Mouse (Mus musculus): ENCODE results near the gene Tmem63b. TPM values are rescaled to one million over a fixed set of nuclear protein-coding genes. Genes with fewer than 3 reads are reported as not detected.
"Not testable (repeated sequence)": the region's sequence is repeated elsewhere in the genome, so short reads cannot be mapped to it uniquely, and the experiment has no call there.

The Tmem63b gene
- polyA plus RNA-seq, 1 experiment from 2014 or later, result 8.6 TPM

DNA sequence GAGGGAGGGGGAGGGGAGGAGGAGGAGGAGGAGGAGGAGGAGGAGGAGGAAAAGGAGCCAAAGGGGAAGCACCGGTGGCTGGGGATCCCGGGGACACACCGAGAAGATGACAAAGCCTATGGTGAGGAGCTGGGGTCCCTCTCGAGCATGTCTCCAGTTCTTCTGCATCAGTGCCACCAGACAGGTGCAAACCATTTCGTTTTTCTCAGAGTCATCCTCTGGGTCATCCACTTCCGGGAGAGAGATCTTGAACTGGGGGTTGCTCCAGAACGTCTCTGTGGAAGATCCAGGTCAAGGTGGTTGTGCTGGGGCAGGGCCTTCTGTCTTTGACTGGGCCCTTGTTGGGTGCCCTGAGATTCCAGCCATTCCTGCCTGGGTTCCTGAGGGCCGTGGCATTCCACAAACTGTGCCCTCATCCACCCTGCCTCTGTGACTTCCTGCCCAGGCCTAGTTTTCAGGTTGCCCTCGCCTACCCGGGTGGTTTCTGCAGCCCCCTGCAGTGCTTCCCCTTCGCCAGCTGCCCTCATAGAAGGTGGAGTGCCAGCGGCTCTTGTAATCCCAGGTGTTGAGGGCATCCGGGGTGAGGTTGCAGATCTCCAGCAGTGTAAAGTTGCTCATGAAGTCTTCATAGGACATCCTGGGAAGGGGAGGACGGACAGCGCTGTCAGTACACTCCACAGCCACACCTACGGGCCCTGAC is 48.0 kb downstream of the Tmem63b start:
- Histone ChIP-seq H3K4me3 (replicated peaks) (no peak overlapping the region), H3K9me3 (replicated peaks) (no peaks in the 10 kb centered on the region), H3K9ac (no peak overlapping the region), H3K27ac (replicated peaks) (no peak overlapping the region), H3K4me2 (no peak overlapping the region), H3K36me3 (replicated peaks) (no peaks in the 10 kb centered on the region), H3K27me3 (no peaks in the 10 kb centered on the region; the same call in 1 of the 2 replicates), H3K4me1 (replicated peaks) (no peaks in the 10 kb centered on the region)
- 54% methylated on average over 16 of the region's 16 CpGs for WGBS (ENCODE audit: insufficient replicate concordance)
- no peak for ATAC-seq (ENCODE audit: insufficient read depth)

GRCm38 (mm10) chr17:45634033-45634432 is 52.7 kb downstream of the Tmem63b start:
- Histone ChIP-seq H3K27me3 (peaks cover 27% of the 10 kb centered on the region), H3K4me1 (replicated peaks) (peaks cover 17% of the 10 kb centered on the region), H3K36me3 (replicated peaks) (no peaks in the 10 kb centered on the region), H3K27ac (replicated peaks) (no peak overlapping the region), H3K9ac (no peak overlapping the region), H3K9me3 (replicated peaks) (no peaks in the 10 kb centered on the region), H3K4me3 (replicated peaks) (no peak overlapping the region), H3K4me2 (no peak overlapping the region)
- no peak for ATAC-seq (ENCODE audit: insufficient read depth)
- WGBS (ENCODE audit: insufficient replicate concordance), result 56% methylated on average over 5 of the region's 5 CpGs

GRCm38 (mm10) chr17:45631940-45632339 is 54.8 kb downstream of the Tmem63b start:
- Histone ChIP-seq H3K27me3 (peaks cover 38% of the 10 kb centered on the region), H3K4me1 (replicated peaks) (peaks cover 25% of the 10 kb centered on the region), H3K9ac (no peak overlapping the region), H3K9me3 (replicated peaks) (no peaks in the 10 kb centered on the region), H3K4me3 (replicated peaks) (no peak overlapping the region), H3K4me2 (no peak overlapping the region), H3K36me3 (replicated peaks) (no peaks in the 10 kb centered on the region), H3K27ac (replicated peaks) (no peak overlapping the region)
- 60% methylated on average over 6 of the region's 6 CpGs for WGBS (ENCODE audit: insufficient replicate concordance)
- no peak for ATAC-seq (ENCODE audit: insufficient read depth)

GRCm38 (mm10) chr17:45630992-45631391 is 55.7 kb downstream of the Tmem63b start:
- Histone ChIP-seq H3K27ac (replicated peaks) (no peak overlapping the region), H3K36me3 (replicated peaks) (no peaks in the 10 kb centered on the region), H3K9ac (no peak overlapping the region), H3K4me2 (no peak overlapping the region), H3K4me1 (replicated peaks) (peaks cover 29% of the 10 kb centered on the region), H3K9me3 (replicated peaks) (no peaks in the 10 kb centered on the region), H3K27me3 (peaks cover 38% of the 10 kb centered on the region), H3K4me3 (replicated peaks) (no peak overlapping the region)
- 45% methylated on average over 3 of the region's 3 CpGs for WGBS (ENCODE audit: insufficient replicate concordance)
- no peak for ATAC-seq (ENCODE audit: insufficient read depth)

DNA sequence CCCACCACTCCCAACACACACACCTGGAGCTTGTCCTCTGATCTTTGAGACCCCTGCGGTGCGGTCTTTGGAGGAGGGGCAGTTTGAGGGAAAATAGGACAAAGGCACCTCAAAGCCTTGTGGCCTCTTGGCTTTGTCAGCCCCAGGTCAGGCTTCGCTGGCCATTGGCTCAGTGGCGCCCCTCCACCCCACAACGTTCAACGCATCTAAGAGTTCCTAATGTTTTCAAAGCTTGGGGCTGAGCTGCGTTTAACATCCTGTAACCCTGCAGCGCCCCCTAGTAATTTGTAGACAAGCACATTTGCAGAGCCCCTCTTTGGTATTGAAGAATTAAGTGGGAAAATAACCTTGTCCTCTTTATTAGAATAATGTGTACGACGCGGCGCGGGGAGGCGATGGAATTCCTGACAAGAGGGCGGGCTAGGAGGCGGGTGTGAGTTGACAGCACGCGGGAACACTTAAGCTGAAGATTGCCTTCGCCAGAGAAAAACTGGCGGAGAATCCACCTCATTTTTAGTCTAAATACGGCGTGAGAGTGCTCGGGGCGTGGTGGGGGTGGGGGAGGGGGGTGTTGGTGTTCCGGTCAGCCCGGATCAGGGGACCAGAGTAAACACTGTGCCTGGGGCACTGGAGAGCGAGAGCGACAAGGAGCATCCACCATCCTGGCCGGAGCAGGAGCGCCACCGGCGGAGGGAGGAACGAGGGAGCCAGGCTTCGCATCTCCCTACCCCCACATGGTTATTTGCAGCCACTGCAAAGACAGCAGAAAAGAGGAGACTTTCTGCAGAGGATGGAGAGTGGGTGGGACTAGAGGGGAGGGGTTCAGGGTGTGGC is 56.6 kb downstream of the Tmem63b start:
- H3K9ac ChIP-seq, result peak overlapping the region; percentile 11; the same call in 1 of the 2 replicates
- no peak overlapping the region for H3K27ac ChIP-seq (replicated peaks)
- ATAC-seq (ENCODE audit: insufficient read depth), result no peak
- peaks cover 29% of the 10 kb centered on the region for H3K4me1 ChIP-seq (replicated peaks)
- no peaks in the 10 kb centered on the region for H3K36me3 ChIP-seq (replicated peaks)
- peak overlapping the region; percentile 76 for H3K4me2 ChIP-seq
- 5% methylated on average over 34 of the region's 34 CpGs for WGBS (ENCODE audit: insufficient replicate concordance)
- peak overlapping the region; percentile 34 for H3K4me3 ChIP-seq (replicated peaks)
- peaks cover 38% of the 10 kb centered on the region for H3K27me3 ChIP-seq
- no peaks in the 10 kb centered on the region for H3K9me3 ChIP-seq (replicated peaks)

- H3K4me3 ChIP-seq (replicated peaks), result no peak overlapping the region
- peaks cover 29% of the 10 kb centered on the region for H3K4me1 ChIP-seq (replicated peaks)
- peaks cover 38% of the 10 kb centered on the region for H3K27me3 ChIP-seq
- 31% methylated on average over 13 of the region's 13 CpGs for WGBS (ENCODE audit: insufficient replicate concordance)
- peak overlapping the region; percentile 76; the same call in 1 of the 2 replicates for H3K4me2 ChIP-seq
- H3K36me3 ChIP-seq (replicated peaks), result no peaks in the 10 kb centered on the region
- H3K9ac ChIP-seq, result no peak overlapping the region
- H3K9me3 ChIP-seq (replicated peaks), result no peaks in the 10 kb centered on the region
- no peak for ATAC-seq (ENCODE audit: insufficient read depth)
- H3K27ac ChIP-seq (replicated peaks), result 0 out of 2 replicates have a peak overlapping the region, but pooled peaks have one; percentile 3
Measured at GRCm38 (mm10) chr17:45628885-45629855, 57.5 kb downstream of the Tmem63b start.

GRCm38 (mm10) chr17:45628160-45628559 is 58.5 kb downstream of the Tmem63b start:
- H3K27me3 ChIP-seq, result peaks cover 38% of the 10 kb centered on the region
- H3K36me3 ChIP-seq (replicated peaks), result no peaks in the 10 kb centered on the region
- H3K27ac ChIP-seq (replicated peaks), result no peak overlapping the region
- H3K9ac ChIP-seq, result no peak overlapping the region
- peaks cover 29% of the 10 kb centered on the region for H3K4me1 ChIP-seq (replicated peaks)
- no peaks in the 10 kb centered on the region for H3K9me3 ChIP-seq (replicated peaks)
- no peak for ATAC-seq (ENCODE audit: insufficient read depth)
- no peak overlapping the region for H3K4me2 ChIP-seq
- no peak overlapping the region for H3K4me3 ChIP-seq (replicated peaks)
- 47% methylated on average over 3 of the region's 3 CpGs for WGBS (ENCODE audit: insufficient replicate concordance)

- no peaks in the 10 kb centered on the region for H3K9me3 ChIP-seq (replicated peaks)
- H3K9ac ChIP-seq, result no peak overlapping the region
- H3K4me2 ChIP-seq, result peak overlapping the region; percentile 52
- WGBS (ENCODE audit: insufficient replicate concordance), result 22% methylated on average over 15 of the region's 15 CpGs
- no peak overlapping the region for H3K27ac ChIP-seq (replicated peaks)
- H3K4me3 ChIP-seq (replicated peaks), result no peak overlapping the region; the same call in 1 of the 2 replicates
- H3K36me3 ChIP-seq (replicated peaks), result no peaks in the 10 kb centered on the region
- peaks cover 30% of the 10 kb centered on the region for H3K27me3 ChIP-seq
- peaks cover 29% of the 10 kb centered on the region for H3K4me1 ChIP-seq (replicated peaks)
- no peak for ATAC-seq (ENCODE audit: insufficient read depth)
Measured at GRCm38 (mm10) chr17:45626577-45627134, 60.0 kb downstream of the Tmem63b start.

GRCm38 (mm10) chr17:45623425-45623824 is 63.3 kb downstream of the Tmem63b start:
- not testable (repeated sequence) for H3K4me3 ChIP-seq (replicated peaks); H3K36me3 ChIP-seq (replicated peaks); H3K9me3 ChIP-seq (replicated peaks); ATAC-seq (ENCODE audit: insufficient read depth); H3K9ac ChIP-seq; H3K27me3 ChIP-seq; H3K27ac ChIP-seq (replicated peaks); H3K4me2 ChIP-seq
- peaks cover 30% of the 10 kb centered on the region for H3K4me1 ChIP-seq (replicated peaks)
- 63% methylated on average over 8 of the region's 8 CpGs for WGBS (ENCODE audit: insufficient replicate concordance)

DNA sequence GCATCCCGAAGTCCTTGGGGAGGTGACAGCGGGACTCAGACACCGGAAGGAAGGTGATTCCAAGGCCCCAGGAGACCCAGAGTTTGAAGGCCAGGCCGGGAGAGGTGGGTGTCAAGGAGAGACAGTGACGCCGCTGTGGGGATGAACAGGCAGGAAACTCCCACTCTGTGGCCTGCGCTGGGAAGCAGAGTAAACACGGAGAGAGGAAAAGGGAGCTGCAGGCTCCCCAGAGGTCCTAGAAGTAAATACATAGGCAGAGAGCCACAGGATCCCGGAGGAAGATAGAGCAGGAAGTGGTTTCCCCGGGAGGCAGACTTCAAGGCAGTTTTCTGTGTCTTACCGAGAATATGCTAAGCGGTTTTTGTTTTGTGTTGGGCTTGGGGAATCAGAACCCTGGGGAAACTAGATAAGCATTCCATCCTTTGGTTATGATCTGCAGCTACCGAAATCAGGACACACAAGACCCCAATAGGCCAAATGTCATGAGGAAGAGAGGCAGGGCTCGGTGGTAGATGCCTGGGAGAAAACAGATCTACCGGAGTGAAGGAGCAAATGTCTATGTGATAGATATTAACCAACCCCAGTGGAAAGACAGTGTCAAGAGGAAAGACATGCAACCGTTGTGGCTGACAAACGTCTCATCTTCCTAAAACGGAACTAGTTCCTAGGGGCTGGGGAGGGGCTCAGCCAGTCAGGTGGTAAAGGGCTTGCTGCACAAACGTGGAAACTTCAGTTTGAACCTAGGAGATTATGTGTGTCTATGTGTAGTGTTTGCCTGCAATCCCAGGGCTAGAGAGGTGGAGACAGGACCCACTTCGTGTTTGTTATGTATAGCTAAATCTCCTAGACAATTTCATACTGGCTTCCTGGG is 67.1 kb downstream of the Tmem63b start:
- peak; percentile 63 for ATAC-seq (ENCODE audit: insufficient read depth)
- 4% methylated on average over 20 of the region's 20 CpGs for WGBS (ENCODE audit: insufficient replicate concordance)
- Histone ChIP-seq H3K27ac (replicated peaks) (peak overlapping the region; percentile 69), H3K9me3 (replicated peaks) (no peaks in the 10 kb centered on the region), H3K4me2 (peak overlapping the region; percentile 59), H3K27me3 (no peaks in the 10 kb centered on the region), H3K4me1 (replicated peaks) (peaks cover 24% of the 10 kb centered on the region), H3K36me3 (replicated peaks) (no peaks in the 10 kb centered on the region), H3K9ac (peak overlapping the region; percentile 22; the same call in 1 of the 2 replicates), H3K4me3 (replicated peaks) (peak overlapping the region; percentile 33)
